Mouse (Mus musculus) brain, embryonic 14.5 days (tissue): Measurements from ENCODE around the gene Angptl4.

Experiments used
- CTCF ChIP-seq: fragments of 200-500 bp; IDR thresholded peaks from 2 replicates; pipeline ENCODE4 v1.5.1; 2012; ENCODE audit warnings: inconsistent platforms, mild to moderate bottlenecking, moderate library complexity, borderline replicate concordance; ENCODE audit not compliant: insufficient read depth, insufficient read length; ENCODE audit errors: extremely low read depth
- POLR2A ChIP-seq: fragments of 200-500 bp; IDR thresholded peaks from 2 replicates; pipeline ENCODE4 v1.6.1; 2012; ENCODE audit warnings: mild to moderate bottlenecking, inconsistent platforms, borderline replicate concordance; ENCODE audit not compliant: poor library complexity, insufficient read depth, insufficient read length, severe bottlenecking; ENCODE audit errors: extremely low read depth

GRCm38 (mm10) chr17:33783408-33783807 is 1.8 kb upstream of the Angptl4 start:
- TF ChIP-seq CTCF (no peak), POLR2A (no peak)
